In the genomic region with DNA sequence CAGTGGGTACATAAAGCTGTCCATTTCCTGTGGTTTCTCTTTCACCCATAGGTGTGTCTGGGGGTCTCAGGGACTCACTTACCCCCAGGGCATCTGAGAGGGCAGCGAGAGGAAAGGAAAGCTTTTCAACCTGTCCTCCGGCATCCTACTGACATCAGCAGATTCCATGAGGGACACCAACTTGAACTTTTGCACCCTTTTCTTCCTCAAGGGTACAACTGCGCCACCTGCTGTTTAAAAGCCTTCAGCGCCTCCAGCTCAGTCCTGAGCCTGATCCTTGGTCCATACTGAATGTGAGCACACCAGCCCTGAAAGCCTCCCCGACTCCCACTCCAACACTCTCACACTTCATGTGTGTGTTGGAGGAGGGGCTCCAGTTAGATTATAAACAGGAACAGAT, we compare ENCODE assay signal across 9 mouse cellular contexts. TPM values are rescaled to one million over a fixed set of nuclear protein-coding genes. Genes with fewer than 3 reads are reported as not detected.
DNase-seq lines count a peak whose midpoint lies in the region; ATAC-seq and TF ChIP-seq lines count a peak whose summit lies in the region.
"Had no signal": no experiment of that assay in that cellular context is flagged by ENCODE, and none has a peak within 500 bp of the region (broad histone marks: within the 10 kb centered on the region; RNA-seq: fewer than 3 reads in every experiment).

No protein-coding gene starts in this region.

- no peak overlapping the region for H3K27ac ChIP-seq in forebrain, embryonic 16.5 days (ENCODE audit: low read length)
- no peak overlapping the region for H3K27ac ChIP-seq in kidney, adult 2 months (ENCODE audit: insufficient read depth, low read depth, low read length)
- H3K27ac ChIP-seq in stomach, embryonic 16.5 days (ENCODE audit: low read length): no peak overlapping the region

- H3K9ac ChIP-seq in forebrain, embryonic 16.5 days (replicated peaks; ENCODE audit: low read depth, low read length): no peak overlapping the region
- H3K9ac ChIP-seq in stomach, embryonic 16.5 days (ENCODE audit: low read length): no peak overlapping the region

- 21% methylated on average over 5 of the region's 5 CpGs for WGBS in forebrain, embryonic 16.5 days
- WGBS in kidney, adult 2 months: 13% methylated on average over 5 of the region's 5 CpGs
- WGBS in stomach, embryonic 16.5 days: 23% methylated on average over 5 of the region's 5 CpGs

- H3K36me3 ChIP-seq in forebrain, embryonic 16.5 days (ENCODE audit: control insufficient read depth, insufficient read depth): no peaks in the 10 kb centered on the region
- H3K36me3 ChIP-seq in kidney, adult 2 months (ENCODE audit: control insufficient read depth, insufficient read depth, low read length): no peaks in the 10 kb centered on the region
- no peaks in the 10 kb centered on the region for H3K36me3 ChIP-seq in stomach, embryonic 16.5 days (ENCODE audit: control insufficient read depth, insufficient read depth, low read length)
- H3K36me3 ChIP-seq: G1E had no signal

- DNase-seq in cerebellum, adult 18-20 months: peak; percentile 41 to 46
- DNase-seq in urinary bladder, adult 18-20 months (ENCODE audit: low spot score in 2 of 2): peak; percentile 26 to 39
- DNase-seq in urinary bladder, postnatal 10 days (ENCODE audit: low spot score): no peak
- peak; percentile 80 for DNase-seq in kidney, adult 2 months
- peak; percentile 75 for DNase-seq in lung, postnatal 36 days

- H3K9me3 ChIP-seq in forebrain, embryonic 16.5 days (ENCODE audit: control insufficient read depth, low read length): no peaks in the 10 kb centered on the region
- H3K9me3 ChIP-seq in stomach, embryonic 16.5 days (replicated peaks; ENCODE audit: control insufficient read depth, low read length): no peaks in the 10 kb centered on the region

- no peak for ATAC-seq in cerebellum, adult (ENCODE audit: insufficient number of reproducible peaks, low FRiP score, low TSS enrichment)
- peak; percentile 32; the same call in 1 of the 2 replicates for ATAC-seq in forebrain, embryonic 16.5 days
- ATAC-seq in stomach, embryonic 16.5 days (ENCODE audit: insufficient read depth, low FRiP score): 0 out of 2 replicates have a peak, but pooled peaks have one; percentile 41

- no peak overlapping the region for H3K4me2 ChIP-seq in forebrain, embryonic 16.5 days (ENCODE audit: low read length)
- H3K4me2 ChIP-seq in stomach, embryonic 16.5 days (ENCODE audit: low read depth, low read length): no peak overlapping the region

- H3K27me3 ChIP-seq in forebrain, embryonic 16.5 days (replicated peaks; ENCODE audit: control insufficient read depth, insufficient read depth, low read length): no peaks in the 10 kb centered on the region
- no peaks in the 10 kb centered on the region for H3K27me3 ChIP-seq in kidney, adult 2 months (replicated peaks; ENCODE audit: control insufficient read depth, insufficient read depth, low read length)
- no peaks in the 10 kb centered on the region for H3K27me3 ChIP-seq in stomach, embryonic 16.5 days (ENCODE audit: control insufficient read depth, insufficient read depth, low read length)

- peak; percentile 84 for TF ChIP-seq CTCF in kidney, adult 2 months (conservative IDR thresholded peaks at IDR 0.05; ENCODE audit: insufficient read depth, insufficient read length, low read depth, low read length)

- H3K4me3 ChIP-seq in forebrain, embryonic 16.5 days (replicated peaks; ENCODE audit: low read length): no peak overlapping the region
- H3K4me3 ChIP-seq in kidney, adult 2 months (ENCODE audit: insufficient read depth, low read depth, low read length): no peak overlapping the region
- no peak overlapping the region for H3K4me3 ChIP-seq in stomach, embryonic 16.5 days (replicated peaks; ENCODE audit: low read length)

- H3K4me1 ChIP-seq in forebrain, embryonic 16.5 days (replicated peaks; ENCODE audit: control insufficient read depth, insufficient read depth, low read length): peaks cover 12% of the 10 kb centered on the region
- no peaks in the 10 kb centered on the region for H3K4me1 ChIP-seq in kidney, adult 2 months (ENCODE audit: control insufficient read depth, insufficient read depth, low read length)
- no peaks in the 10 kb centered on the region for H3K4me1 ChIP-seq in stomach, embryonic 16.5 days (ENCODE audit: control insufficient read depth, insufficient read depth, low read length)

- TF ChIP-seq POLR2A in kidney, adult 2 months (IDR thresholded peaks at IDR 0.05; ENCODE audit: low read depth, low read length): no peak

RNA-seq across cellular contexts. Expression of a gene that starts 16.2 kb away (rescaled TPM):
- 11.2 and 13.1 TPM in 2 replicates for polyA plus RNA-seq in forebrain, embryonic 16.5 days (2015; fragmentation: Nextera tagmentation; extraction: Ambion mirVana)
- 15.6 and 16.1 TPM in 2 replicates for polyA plus RNA-seq in kidney, adult 2 months (2012; rRNA removed)
- polyA plus RNA-seq in stomach, embryonic 16.5 days (2015; fragmentation: Nextera tagmentation; extraction: Ambion mirVana): 36.8 and 37.0 TPM in 2 replicates
- polyA plus RNA-seq: G1E had no signal
